Mouse (Mus musculus): Measurements from ENCODE around the gene Tctn3.

Tctn3 gene

DNA sequence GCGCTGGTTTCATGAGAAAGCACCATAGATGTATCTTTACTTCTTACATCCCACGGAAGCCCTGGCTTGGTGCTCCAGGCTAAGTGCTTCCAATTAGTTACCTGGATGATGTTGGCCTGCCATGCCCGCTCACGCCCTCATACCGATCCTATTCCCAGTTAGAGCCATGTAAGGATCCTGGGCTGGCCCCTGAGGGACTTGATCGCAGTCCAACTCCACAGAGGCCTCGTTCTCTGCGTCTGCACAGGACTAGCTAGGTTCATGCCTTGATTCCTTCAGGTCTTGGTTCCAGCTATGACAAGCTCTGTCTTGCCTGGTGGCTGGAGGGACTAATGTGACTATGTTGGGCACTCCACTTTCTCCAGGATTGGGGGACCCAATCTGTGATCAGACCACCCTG lies 56.9 kb downstream of the Tctn3 start:
- no peak for DNase-seq (ENCODE audit: low spot score)

DNA sequence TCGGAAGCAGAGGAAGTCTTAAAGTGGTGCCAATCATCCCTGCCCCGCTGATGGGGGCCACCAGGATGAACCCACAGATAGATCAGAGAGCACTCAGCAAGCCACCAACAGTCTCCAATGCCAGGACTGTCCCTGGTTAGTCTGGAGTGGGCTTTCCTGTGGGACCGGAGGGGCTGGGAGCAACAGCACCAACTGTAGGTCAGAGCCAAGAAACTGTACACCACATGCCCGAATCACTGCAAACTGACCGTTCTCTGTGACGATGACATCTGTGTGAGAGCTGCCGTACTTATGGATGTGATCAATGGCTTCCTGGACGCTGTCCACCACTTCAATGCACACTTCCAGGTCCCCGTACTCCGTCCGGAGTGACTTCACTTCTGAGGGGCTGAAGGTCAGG lies 57.7 kb downstream of the Tctn3 start:
- no peak for DNase-seq (ENCODE audit: low spot score)

DNA sequence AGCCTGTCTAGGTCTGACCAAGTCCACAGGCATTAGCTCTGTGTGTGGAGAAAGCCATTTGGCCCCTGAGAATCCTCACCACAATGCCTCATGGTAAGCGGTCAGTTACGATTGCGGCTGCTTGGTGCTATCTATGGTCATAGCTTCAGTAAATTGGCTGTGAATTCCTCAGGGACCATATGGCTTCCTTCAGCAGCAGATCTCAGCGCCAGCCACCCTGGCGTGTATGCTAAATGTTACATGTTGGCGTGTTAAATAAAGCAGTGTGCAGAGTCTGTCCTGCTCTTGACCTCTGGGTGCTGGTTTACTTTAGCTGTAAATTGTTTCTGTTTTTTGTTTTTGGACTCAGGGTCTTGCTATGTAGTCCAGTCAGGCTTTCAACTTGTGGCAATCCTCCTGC lies 58.2 kb downstream of the Tctn3 start:
- DNase-seq (ENCODE audit: low spot score), result no peak

DNA sequence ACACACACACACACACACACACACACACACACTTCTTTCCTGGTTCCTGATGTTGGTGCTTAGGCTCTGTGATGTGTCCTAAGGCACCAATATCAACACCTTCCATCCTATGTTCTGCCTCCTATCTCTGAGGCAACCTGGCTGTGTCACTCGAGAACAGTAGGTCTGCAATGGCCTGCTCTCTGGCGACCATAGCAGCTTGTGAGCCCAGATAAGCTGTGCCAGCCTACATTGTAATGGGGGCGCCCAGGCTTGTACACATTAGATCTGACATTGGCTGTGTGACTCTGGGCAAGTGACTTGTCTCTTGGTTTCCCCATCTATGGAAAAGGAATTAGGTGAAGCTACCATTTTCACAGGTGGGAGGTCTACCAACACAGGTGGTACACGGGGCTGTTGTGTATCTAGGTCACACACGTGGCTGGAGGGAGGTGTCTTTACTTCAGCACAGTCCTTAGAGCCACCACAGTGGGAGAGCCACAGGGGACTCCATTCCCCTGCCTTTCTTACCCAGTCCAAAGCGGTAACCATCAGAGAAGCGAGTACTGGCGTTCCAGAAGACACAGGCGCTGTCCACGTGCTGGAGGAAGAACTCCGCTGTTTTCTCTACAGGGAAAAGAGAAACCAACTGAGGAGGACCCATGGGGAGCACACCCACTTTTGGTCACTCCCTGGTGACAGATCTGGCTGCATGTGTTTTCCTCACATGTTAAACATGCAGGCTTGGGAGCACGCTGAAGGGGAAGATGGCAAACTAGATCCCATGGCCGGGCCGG lies 58.8 kb downstream of the Tctn3 start:
- DNase-seq (ENCODE audit: low spot score), result no peak

DNA sequence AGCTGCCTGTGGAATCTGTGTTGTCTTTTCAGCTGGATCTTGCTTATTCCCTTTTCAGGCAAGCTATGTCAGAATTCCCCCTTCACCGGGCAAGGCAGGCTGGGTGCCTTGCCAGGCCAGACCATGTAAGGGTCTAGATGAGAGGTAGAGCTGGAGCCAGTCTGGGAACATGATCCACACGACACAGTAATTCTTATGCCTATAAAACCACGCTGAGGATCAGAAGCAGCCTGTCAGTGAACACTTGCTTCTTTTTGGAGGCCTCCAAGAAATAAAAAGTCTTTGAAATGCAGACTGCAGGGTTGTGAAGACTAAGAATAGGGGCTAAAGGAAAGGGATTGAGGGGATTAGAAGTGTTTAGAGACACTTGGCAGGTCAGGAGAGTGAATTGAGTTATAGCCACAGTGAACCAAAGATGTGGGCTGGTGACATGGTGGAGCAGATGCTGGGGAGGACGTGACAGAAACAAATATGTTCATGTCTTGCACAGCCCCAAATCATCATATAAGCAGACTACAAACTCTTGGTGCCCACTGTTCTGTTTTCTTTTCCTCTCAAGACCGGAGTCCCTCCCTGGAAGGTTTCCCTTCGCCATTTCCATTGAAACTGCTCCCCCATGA lies 62.4 kb downstream of the Tctn3 start:
- no peak for DNase-seq (ENCODE audit: low spot score)

DNA sequence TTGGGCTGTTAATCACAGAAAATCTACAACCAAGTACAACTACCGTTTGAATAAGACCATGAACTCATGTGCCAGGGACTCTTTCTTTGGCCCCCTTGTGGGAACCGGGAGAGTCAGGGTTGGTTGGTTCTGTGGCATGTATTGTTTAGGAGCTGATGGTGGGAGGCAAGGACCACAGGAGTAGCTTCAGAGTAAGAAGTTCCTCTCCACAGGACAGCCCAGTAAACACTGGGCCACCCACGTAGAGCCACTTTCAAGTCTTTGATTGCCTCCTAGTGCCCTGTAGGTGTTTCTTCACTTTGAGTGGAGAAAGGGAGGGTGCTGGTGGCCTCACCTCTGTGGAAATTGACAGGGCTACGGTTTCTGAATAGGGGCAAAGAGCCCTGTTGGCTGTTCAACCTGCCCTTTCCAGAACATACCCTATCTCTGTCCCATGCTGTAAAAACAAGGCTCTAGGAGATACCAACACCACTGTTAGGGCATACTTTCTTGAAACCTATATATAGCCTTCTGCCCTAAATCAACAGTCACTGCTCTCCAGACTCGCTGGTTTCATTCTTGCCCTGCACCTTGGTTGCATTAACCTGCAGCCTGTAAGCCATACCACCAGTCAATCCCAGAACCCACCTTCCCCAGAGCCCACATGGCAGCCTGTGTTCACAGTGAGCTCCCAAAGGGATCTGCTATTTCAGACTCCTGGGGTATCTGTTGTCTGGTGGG lies 63.1 kb downstream of the Tctn3 start:
- DNase-seq (ENCODE audit: low spot score), result peak; percentile 47

DNA sequence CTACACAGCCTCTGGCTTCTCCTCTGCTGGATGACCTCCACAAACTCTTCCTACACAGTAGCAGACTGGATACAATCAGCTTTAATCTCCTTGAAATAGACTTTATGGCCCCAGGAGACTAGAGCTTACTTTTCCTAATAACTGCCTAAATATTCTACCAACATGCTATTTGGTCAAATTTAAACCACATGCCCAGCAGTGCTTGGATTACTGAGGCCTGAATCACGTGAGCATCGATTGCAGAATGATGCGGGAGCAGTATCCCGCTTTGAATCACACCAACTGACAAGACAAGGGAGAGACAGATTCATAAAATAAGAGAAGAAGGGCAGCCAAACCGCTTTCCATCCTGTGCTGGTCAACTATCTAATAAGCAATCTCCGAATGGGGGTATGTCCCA lies 63.6 kb downstream of the Tctn3 start:
- no peak for DNase-seq (ENCODE audit: low spot score)

Measured in retina, embryonic 14.5 days (tissue).